Mouse (Mus musculus) spleen, postnatal 14 days (tissue): ENCODE data around the gene Atn1.
A peak's percentile ranks its signal among the peaks of the same experiment; 100 is the strongest.

ENCODE experiments used
- DNase-seq, 2 experiments: peaks; one replicate each; pipeline ENCODE4 v3.0.0; 2021 to 2022; ENCODE audit warnings: low spot score in 2 of 2

The Atn1 gene

DNA sequence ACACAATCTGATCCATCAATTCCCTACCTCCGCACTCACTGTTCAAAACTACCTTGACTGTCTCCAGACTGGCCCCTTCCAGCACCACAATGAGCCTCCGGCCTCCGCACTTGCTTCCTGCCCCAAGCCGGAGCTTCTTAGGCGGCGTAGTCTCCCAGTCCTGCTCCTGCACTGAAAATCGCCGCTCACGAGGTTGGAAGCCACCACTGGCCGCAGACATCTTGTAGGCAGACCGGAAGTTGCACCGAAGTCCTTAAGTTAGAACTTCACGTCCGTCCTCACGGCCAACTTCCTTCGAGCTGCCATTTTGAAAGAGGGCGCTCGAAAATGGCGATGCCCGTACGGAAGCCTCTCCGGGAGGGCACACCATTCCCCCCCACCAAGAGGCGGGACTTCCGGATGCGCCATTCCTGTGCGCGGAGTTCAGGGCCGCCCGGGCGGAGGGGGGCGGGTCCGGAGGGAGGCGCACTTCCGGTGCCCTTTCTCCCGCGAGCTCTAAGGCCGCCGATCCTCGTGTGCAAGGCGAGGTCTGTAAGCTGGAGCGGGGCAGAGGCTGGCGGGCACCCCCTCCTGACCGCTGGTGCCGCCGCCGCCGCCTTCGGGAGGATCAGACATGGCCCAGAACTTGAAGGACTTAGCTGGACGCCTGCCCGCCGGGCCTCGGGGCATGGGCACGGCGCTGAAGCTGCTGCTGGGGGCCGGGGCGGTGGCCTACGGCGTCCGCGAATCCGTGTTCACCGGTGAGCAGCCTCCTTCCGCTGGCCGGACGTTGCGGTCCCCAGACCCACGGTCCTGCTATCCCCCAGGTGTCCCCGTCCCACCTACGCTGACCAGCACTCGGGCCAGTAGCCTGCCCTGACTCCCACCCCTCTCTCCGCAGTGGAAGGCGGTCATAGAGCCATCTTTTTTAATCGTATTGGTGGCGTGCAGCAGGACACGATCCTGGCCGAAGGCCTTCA is 44.2 kb downstream of the Atn1 start, which contains the start of the genes Emg1 and Phb2:
TSS of gene Emg1 (minus strand) at position 355 of the 959 bp plus-strand sequence.
TSS of gene Phb2 (plus strand) at position 513 of the 959 bp plus-strand sequence.
- DNase-seq, result peak; percentile 95 to 98

GRCm38 (mm10) chr6:124708289-124708889 is 47.9 kb downstream of the Atn1 start:
- DNase-seq, result no peak

DNA sequence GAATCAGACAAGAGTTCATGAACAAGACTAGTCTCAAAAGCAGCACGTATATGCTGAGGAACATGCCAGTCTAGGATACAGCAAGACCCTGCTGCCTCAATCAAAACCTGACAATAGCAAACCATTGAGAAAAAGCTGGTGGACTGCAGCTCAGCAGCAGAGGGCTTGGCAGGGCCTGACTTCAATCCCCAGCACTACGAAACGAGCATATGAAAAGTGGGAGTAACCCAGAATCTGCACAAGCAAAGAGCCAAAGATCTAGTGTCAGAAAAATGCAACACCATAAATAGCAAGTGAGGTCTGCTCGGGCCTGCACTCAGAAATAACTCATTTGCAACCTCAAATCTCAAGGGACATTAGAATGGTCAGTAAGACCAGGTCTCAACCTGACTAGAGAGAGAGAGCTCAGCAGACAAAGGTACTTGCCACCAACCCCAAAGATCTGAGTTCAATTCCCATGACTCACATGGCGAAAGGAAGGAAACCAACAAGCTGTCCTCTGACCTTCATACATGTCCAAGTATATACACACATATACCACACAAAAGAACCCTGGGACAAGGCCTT is 50.2 kb downstream of the Atn1 start:
- DNase-seq, result no peak

DNA sequence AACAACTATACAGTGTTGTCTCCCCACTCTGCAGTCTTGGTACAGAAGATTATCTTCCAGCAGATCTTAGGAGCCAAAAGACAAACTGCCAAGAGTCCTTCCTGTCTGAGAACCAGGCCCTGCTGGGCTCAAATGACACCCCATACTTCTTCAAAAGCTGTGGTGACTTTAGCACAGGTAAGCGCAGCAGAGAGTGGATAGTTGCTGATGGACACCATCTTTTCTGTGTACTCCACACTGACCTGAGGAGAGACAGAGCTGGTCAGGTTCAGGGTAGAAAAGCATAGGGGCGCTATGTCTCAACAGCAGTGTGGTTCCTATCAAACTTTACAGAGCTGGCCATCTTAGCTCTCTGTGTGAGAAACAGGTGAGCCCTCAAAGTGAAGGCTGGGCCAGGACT is 51.9 kb downstream of the Atn1 start:
- no peak for DNase-seq

DNA sequence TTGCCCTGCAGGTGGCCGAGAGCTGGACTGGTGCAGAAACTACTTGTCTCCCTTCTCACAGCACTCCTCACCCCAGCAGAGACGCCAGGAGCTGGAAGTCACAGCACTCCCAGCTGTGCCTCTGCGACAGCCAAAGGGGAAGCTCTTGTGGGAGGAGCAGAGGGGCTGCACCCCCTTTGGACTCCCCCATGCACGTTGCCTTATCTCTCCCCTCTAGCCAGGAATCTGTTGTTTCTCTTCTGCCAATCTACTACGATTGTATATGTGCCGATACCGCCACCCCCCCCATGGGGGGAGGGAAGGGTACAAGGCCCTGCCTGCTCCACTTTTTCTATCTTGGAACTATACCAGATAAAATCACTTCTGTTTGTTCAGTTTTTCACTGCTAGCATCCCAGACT is 52.5 kb downstream of the Atn1 start:
- no peak for DNase-seq

DNA sequence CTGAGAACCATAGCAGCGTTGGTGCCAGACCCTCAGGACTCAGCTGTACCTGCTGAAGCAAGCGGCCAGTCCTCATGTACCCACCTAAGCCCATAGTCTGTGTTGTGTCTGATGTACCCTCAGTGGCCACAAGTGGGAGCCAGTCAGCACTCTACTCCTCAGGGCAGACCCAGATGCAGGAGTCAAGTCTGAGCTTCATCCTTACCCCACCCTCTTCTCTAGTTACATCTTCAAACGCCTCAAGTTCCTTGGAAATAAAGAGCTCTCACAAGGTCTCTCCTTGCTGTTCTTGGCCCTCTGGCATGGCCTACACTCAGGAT is 53.6 kb downstream of the Atn1 start:
- DNase-seq, result peak; percentile 60 to 74

DNA sequence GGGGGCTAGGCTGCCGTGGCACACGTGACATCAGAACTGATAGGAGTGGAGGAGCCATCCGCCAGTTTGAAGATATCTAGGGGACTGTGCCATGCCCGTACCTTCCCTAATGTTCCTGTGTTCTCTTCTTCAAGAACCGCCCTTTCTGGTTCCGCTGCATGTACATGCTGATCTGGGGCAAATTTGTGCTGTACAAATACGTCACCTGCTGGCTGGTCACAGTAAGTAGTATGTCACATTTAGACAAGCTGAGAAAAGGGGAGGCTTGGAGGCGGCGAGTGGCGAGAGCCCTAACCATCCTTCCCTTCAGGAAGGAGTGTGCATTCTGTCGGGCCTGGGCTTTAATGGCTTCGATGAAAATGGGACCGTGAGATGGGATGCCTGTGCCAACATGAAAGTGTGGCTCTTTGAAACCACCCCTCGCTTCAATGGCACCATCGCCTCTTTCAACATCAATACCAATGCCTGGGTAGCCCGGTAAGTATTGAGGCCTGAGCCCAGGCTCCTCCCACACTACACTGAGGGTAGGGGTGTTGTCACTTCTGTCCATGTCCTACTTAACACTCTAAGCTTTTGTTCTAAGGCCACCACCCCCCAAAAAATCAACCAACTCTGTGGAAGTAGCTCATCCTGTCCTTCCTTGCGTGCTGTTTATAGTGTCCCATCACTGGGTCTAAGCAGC is 54.1 kb downstream of the Atn1 start:
- DNase-seq, result no peak

- no peak for DNase-seq
These were observed 55.0 kb downstream of the Atn1 start for GRCm38 (mm10) chr6:124701338-124701737.

GRCm38 (mm10) chr6:124699962-124700610 is 56.2 kb downstream of the Atn1 start:
- no peak for DNase-seq

DNA sequence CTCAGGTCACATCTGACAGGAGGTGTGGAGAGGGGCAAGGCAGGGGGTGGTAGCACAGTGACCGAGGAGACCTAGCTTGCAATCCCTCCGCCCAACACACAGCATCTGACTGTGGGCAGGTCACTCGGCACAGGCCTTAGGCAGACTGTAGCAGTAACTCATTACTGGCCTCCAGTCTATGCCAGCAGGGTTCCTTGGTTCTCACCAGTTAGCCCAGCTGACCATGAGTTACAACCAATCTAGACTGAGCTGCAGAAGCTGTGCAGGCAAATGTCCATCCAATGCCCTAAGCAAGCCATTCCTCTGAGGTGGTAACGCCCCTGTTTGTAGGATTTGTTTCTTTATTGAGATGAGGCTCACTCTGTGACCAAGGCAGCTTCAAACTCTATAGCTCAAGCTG is 57.0 kb downstream of the Atn1 start:
- no peak for DNase-seq

- DNase-seq, result no peak
These were observed 57.6 kb downstream of the Atn1 start for GRCm38 (mm10) chr6:124698751-124699150.

- no peak for DNase-seq
These were observed 59.7 kb downstream of the Atn1 start for GRCm38 (mm10) chr6:124696441-124697150.

DNA sequence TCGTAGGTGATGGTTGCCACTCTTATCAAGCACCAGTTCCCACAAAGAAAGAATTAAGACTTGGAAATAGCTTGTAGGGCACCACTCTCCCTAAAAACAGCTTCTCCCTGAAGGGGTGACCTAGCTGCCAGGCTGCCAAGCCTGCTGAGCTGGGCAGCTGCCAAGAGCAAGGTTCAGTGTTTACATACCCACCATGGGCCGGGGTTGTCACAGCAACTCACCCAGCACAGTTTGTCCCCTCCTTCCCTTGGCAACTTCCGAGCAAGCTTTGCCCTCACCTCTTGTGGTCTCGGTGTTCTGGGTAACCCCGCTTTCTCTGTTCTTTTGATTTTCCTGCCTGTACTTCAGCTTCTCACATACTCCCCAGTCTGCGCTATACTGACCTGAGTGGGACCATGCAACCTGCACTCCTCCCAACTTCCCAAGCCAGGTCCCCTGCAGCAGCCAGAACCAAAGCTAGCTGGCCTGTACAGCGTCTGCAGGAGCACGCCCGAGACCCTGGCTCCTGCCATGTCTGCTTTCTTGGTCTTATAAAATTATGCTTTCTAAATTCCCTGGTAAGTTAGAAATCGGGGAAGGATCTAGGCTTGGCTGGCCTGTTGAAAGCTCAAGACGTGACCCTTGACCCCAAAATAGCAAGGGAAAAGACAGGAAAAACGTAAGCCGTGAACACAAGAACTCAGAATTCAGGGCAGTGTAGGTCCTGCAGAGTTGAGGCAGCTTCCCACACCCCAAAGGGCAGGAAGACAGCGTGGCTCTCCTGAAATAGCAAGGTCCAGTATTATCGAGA is 62.0 kb downstream of the Atn1 start:
- DNase-seq, result no peak

GRCm38 (mm10) chr6:124693243-124693981 is 62.9 kb downstream of the Atn1 start:
- no peak for DNase-seq
